Mouse (Mus musculus): ENCODE measurements around the gene Armh3. TPM values are rescaled to one million over a fixed set of nuclear protein-coding genes. Genes with fewer than 3 reads are reported as not detected.

The Armh3 gene
- polyA plus RNA-seq, 1 experiment from 2014 or later: 18.5 TPM

- H3K36me3 ChIP-seq (replicated peaks): peaks cover 46% of the 10 kb centered on the region
- 70% methylated on average over 11 of the region's 11 CpGs for WGBS
- H3K27ac ChIP-seq: no peak overlapping the region
- H3K9me3 ChIP-seq: peaks cover 8% of the 10 kb centered on the region; the same call in 1 of the 2 replicates
- peaks cover 9% of the 10 kb centered on the region for H3K4me1 ChIP-seq
- DNase-seq (ENCODE audit: extremely low spot score, low spot score): no peak
- H3K27me3 ChIP-seq (ENCODE audit: poor library complexity, severe bottlenecking): no peaks in the 10 kb centered on the region
- H3K4me3 ChIP-seq: no peak overlapping the region
Observed at GRCm38 (mm10) chr19:46028747-46029320, 30.5 kb upstream of the Armh3 start.

GRCm38 (mm10) chr19:46026567-46026966, 28.3 kb upstream of the Armh3 start:
- Histone ChIP-seq H3K9me3 (peaks cover 8% of the 10 kb centered on the region; the same call in 1 of the 2 replicates), H3K27me3 (ENCODE audit: poor library complexity, severe bottlenecking) (no peaks in the 10 kb centered on the region), H3K36me3 (replicated peaks) (peaks cover 24% of the 10 kb centered on the region), H3K4me1 (peaks cover 9% of the 10 kb centered on the region), H3K27ac (no peak overlapping the region), H3K4me3 (no peak overlapping the region)
- 72% methylated on average over 8 of the region's 8 CpGs for WGBS
- no peak for DNase-seq (ENCODE audit: extremely low spot score, low spot score)

- H3K27me3 ChIP-seq (ENCODE audit: poor library complexity, severe bottlenecking): no peaks in the 10 kb centered on the region
- 82% methylated on average over 6 of the region's 6 CpGs for WGBS
Observed at GRCm38 (mm10) chr19:46024959-46025358, 26.7 kb upstream of the Armh3 start.

GRCm38 (mm10) chr19:46016023-46016422, 17.7 kb upstream of the Armh3 start:
- H3K27me3 ChIP-seq (ENCODE audit: poor library complexity, severe bottlenecking): no peaks in the 10 kb centered on the region
- no peak for DNase-seq (ENCODE audit: extremely low spot score, low spot score)
- H3K36me3 ChIP-seq (replicated peaks): no peaks in the 10 kb centered on the region
- peaks cover 1% of the 10 kb centered on the region; the same call in 1 of the 2 replicates for H3K9me3 ChIP-seq
- no peak overlapping the region for H3K27ac ChIP-seq
- no peaks in the 10 kb centered on the region for H3K4me1 ChIP-seq
- WGBS: 79% methylated on average over 2 of the region's 2 CpGs
- no peak overlapping the region for H3K4me3 ChIP-seq

More at GRCm38 (mm10) chr19:46024959-46025358, 26.7 kb upstream of the Armh3 start:
- H3K4me3 ChIP-seq: no peak overlapping the region
- no peak for DNase-seq (ENCODE audit: extremely low spot score, low spot score)
- peaks cover 9% of the 10 kb centered on the region for H3K4me1 ChIP-seq
- H3K27ac ChIP-seq: no peak overlapping the region
- peaks cover 9% of the 10 kb centered on the region for H3K36me3 ChIP-seq (replicated peaks)
- peaks cover 8% of the 10 kb centered on the region; the same call in 1 of the 2 replicates for H3K9me3 ChIP-seq

- WGBS: 44% methylated on average over 12 of the region's 12 CpGs
- Histone ChIP-seq H3K4me1 (no peaks in the 10 kb centered on the region), H3K27ac (no peak overlapping the region), H3K27me3 (ENCODE audit: poor library complexity, severe bottlenecking) (no peaks in the 10 kb centered on the region), H3K9me3 (peaks cover 5% of the 10 kb centered on the region; the same call in 1 of the 2 replicates), H3K36me3 (replicated peaks) (no peaks in the 10 kb centered on the region), H3K4me3 (no peak overlapping the region)
- peak; percentile 88 for DNase-seq (ENCODE audit: extremely low spot score, low spot score)
Observed at GRCm38 (mm10) chr19:46014572-46015178, 16.4 kb upstream of the Armh3 start.

GRCm38 (mm10) chr19:46005680-46006079, 7.4 kb upstream of the Armh3 start:
- no peaks in the 10 kb centered on the region; the same call in 1 of the 2 replicates for H3K36me3 ChIP-seq (replicated peaks)
- 85% methylated on average over 7 of the region's 7 CpGs for WGBS
- no peak overlapping the region for H3K27ac ChIP-seq
- peaks cover under 1% of the 10 kb centered on the region; the same call in 1 of the 2 replicates for H3K9me3 ChIP-seq
- no peak for DNase-seq (ENCODE audit: extremely low spot score, low spot score)
- no peak overlapping the region for H3K4me3 ChIP-seq
- peaks cover 25% of the 10 kb centered on the region for H3K27me3 ChIP-seq (ENCODE audit: poor library complexity, severe bottlenecking)
- H3K4me1 ChIP-seq: peaks cover 26% of the 10 kb centered on the region

- no peaks in the 10 kb centered on the region; the same call in 1 of the 2 replicates for H3K36me3 ChIP-seq (replicated peaks)
- peaks cover 26% of the 10 kb centered on the region for H3K4me1 ChIP-seq
- no peaks in the 10 kb centered on the region for H3K9me3 ChIP-seq
- no peak overlapping the region for H3K27ac ChIP-seq
- WGBS: 69% methylated on average over 17 of the region's 17 CpGs
- peaks cover 25% of the 10 kb centered on the region for H3K27me3 ChIP-seq (ENCODE audit: poor library complexity, severe bottlenecking)
- H3K4me3 ChIP-seq: no peak overlapping the region
- no peak for DNase-seq (ENCODE audit: extremely low spot score, low spot score)
Observed at GRCm38 (mm10) chr19:46004814-46005466, 6.7 kb upstream of the Armh3 start.

- peaks cover 25% of the 10 kb centered on the region for H3K27me3 ChIP-seq (ENCODE audit: poor library complexity, severe bottlenecking)
- 1% methylated on average over 70 of the region's 70 CpGs for WGBS
- H3K4me1 ChIP-seq: peaks cover 32% of the 10 kb centered on the region
- no peaks in the 10 kb centered on the region for H3K9me3 ChIP-seq
- DNase-seq (ENCODE audit: extremely low spot score, low spot score): peak; percentile 70
- peak within 1 kb of the TSS; percentile 76 for H3K4me3 ChIP-seq
- H3K27ac ChIP-seq: peak within 1 kb of the TSS; percentile 83
- H3K36me3 ChIP-seq (replicated peaks): no peaks in the 10 kb centered on the region; the same call in 1 of the 2 replicates
Observed at GRCm38 (mm10) chr19:46003371-46004226, 5.3 kb upstream of the Armh3 start, which contains the start of gene Hps6. Gene Hps6 (plus strand): TSS chr19:46003508.

GRCm38 (mm10) chr19:46002279-46002678, 4.0 kb upstream of the Armh3 start:
- H3K4me1 ChIP-seq: peaks cover 39% of the 10 kb centered on the region
- no peak overlapping the region for H3K4me3 ChIP-seq
- H3K27me3 ChIP-seq (ENCODE audit: poor library complexity, severe bottlenecking): peaks cover 25% of the 10 kb centered on the region
- WGBS: 86% methylated on average over 9 of the region's 9 CpGs
- no peaks in the 10 kb centered on the region for H3K36me3 ChIP-seq (replicated peaks)
- no peak for DNase-seq (ENCODE audit: extremely low spot score, low spot score)
- H3K9me3 ChIP-seq: no peaks in the 10 kb centered on the region
- H3K27ac ChIP-seq: no peak overlapping the region

GRCm38 (mm10) chr19:45999378-45999777, 1.1 kb upstream of the Armh3 start:
- Histone ChIP-seq H3K9me3 (peaks cover 9% of the 10 kb centered on the region), H3K4me3 (no peak overlapping the region), H3K36me3 (replicated peaks) (peaks cover 15% of the 10 kb centered on the region), H3K27ac (no peak overlapping the region), H3K4me1 (peaks cover 33% of the 10 kb centered on the region), H3K27me3 (ENCODE audit: poor library complexity, severe bottlenecking) (peaks cover 10% of the 10 kb centered on the region)
- DNase-seq (ENCODE audit: extremely low spot score, low spot score): no peak
- WGBS: 70% methylated on average over 1 of the region's 1 CpGs

- Histone ChIP-seq H3K9me3 (peaks cover 15% of the 10 kb centered on the region), H3K4me1 (peaks cover 26% of the 10 kb centered on the region), H3K27me3 (ENCODE audit: poor library complexity, severe bottlenecking) (peaks cover 4% of the 10 kb centered on the region), H3K36me3 (replicated peaks) (peaks cover 21% of the 10 kb centered on the region), H3K27ac (peak overlapping the region; percentile 95; the same call in 1 of the 2 replicates), H3K4me3 (peak overlapping the region; percentile 74)
- 10% methylated on average over 8 of the region's 8 CpGs for WGBS
- DNase-seq (ENCODE audit: extremely low spot score, low spot score): no peak
Observed at GRCm38 (mm10) chr19:45998694-45999217, 468 bp upstream of the Armh3 start.

GRCm38 (mm10) chr19:45997365-45997764, 923 bp downstream of the Armh3 start:
- Histone ChIP-seq H3K4me1 (peaks cover 19% of the 10 kb centered on the region), H3K27ac (peak overlapping the region; percentile 95), H3K36me3 (replicated peaks) (peaks cover 21% of the 10 kb centered on the region), H3K4me3 (peak overlapping the region; percentile 74), H3K27me3 (ENCODE audit: poor library complexity, severe bottlenecking) (no peaks in the 10 kb centered on the region), H3K9me3 (peaks cover 15% of the 10 kb centered on the region)
- 71% methylated on average over 5 of the region's 5 CpGs for WGBS
- DNase-seq (ENCODE audit: extremely low spot score, low spot score): no peak
